Mouse (Mus musculus): ENCODE data around the gene Osbpl3. TPM values are rescaled to one million over a fixed set of nuclear protein-coding genes. Genes with fewer than 3 reads are reported as not detected.

Osbpl3 gene
- polyA plus RNA-seq (2014; fragmentation: Illumina TruSeq; extraction: RNeasy Lipid Tissue Mini Kit (QIAGEN cat#74804); ENCODE audit: low read depth, low replicate concordance): 26.1 TPM

GRCm38 (mm10) chr6:50455829-50456469 lies at the start of gene Osbpl3:
TSS of gene Osbpl3 (minus strand) at chr6:50456201.

GRCm38 (mm10) chr6:50263670-50264069 lies 192.3 kb downstream of the Osbpl3 start, which contains the start of gene Gsdme:
TSS of gene Gsdme (minus strand) at chr6:50263862.

Other genes with a start within 250 kb of the Osbpl3 start
- gene Gsdme, start 192.3 kb downstream of the Osbpl3 start, polyA plus RNA-seq (2014; fragmentation: Illumina TruSeq; extraction: RNeasy Lipid Tissue Mini Kit (QIAGEN cat#74804); ENCODE audit: low read depth, low replicate concordance): 7.7 TPM
- 346 TPM for gene Cycs, start 110.3 kb upstream of the Osbpl3 start, polyA plus RNA-seq (2014; fragmentation: Illumina TruSeq; extraction: RNeasy Lipid Tissue Mini Kit (QIAGEN cat#74804); ENCODE audit: low read depth, low replicate concordance)
- gene 4921507P07Rik, start 140.4 kb upstream of the Osbpl3 start, polyA plus RNA-seq (2014; fragmentation: Illumina TruSeq; extraction: RNeasy Lipid Tissue Mini Kit (QIAGEN cat#74804); ENCODE audit: low read depth, low replicate concordance): 2.7 TPM
- not detected for gene Npvf, start 198.2 kb upstream of the Osbpl3 start, polyA plus RNA-seq (2014; fragmentation: Illumina TruSeq; extraction: RNeasy Lipid Tissue Mini Kit (QIAGEN cat#74804); ENCODE audit: low read depth, low replicate concordance)

Measured in sigmoid colon, adult 10 weeks (tissue).